ENCODE assay signal across 10 mouse cellular contexts in the genomic region with DNA sequence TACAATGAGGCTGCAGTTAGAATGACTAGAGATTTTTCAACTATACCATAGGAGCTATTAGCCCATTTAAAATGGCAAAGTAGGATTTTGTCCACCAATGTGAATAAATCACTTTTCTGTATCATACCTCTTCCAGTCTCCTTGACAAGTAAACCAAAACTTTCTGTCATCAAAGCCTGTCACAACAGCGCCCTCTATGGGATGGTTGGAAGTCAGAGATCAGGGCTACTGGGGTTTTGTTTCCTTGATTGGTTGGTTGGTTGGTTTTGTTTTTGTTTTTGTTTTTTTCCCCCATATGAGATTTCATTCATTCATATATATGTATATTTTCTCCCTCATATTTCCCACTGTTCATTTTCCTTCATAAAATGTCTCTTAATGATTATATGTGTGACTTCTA.
DNase-seq lines count a peak whose midpoint lies in the region; ATAC-seq and TF ChIP-seq lines count a peak whose summit lies in the region.
"Had no signal": no experiment of that assay in that cellular context is flagged by ENCODE, and none has a peak within 500 bp of the region (broad histone marks: within the 10 kb centered on the region; RNA-seq: fewer than 3 reads in every experiment).

No protein-coding gene starts in this region.

- H3K4me2 ChIP-seq in limb, embryonic 11.5 days (ENCODE audit: low read depth, severe bottlenecking): no peak overlapping the region
- H3K4me2 ChIP-seq in forebrain, postnatal 0 days (ENCODE audit: low read depth): no peak overlapping the region

- peak; percentile 10 for TF ChIP-seq RAD21 in MEL (IDR thresholded peaks at IDR 0.05; ENCODE audit: low read depth, low read length)

- H3K4me1 ChIP-seq in MEL (ENCODE audit: control insufficient read depth in 1 of 2, insufficient read depth in 2 of 2, low read length in 2 of 2): no peaks in the 10 kb centered on the region
- no peaks in the 10 kb centered on the region for H3K4me1 ChIP-seq in limb, embryonic 11.5 days (ENCODE audit: control insufficient read depth, insufficient read depth, low read length)
- no peaks in the 10 kb centered on the region for H3K4me1 ChIP-seq in forebrain, postnatal 0 days (ENCODE audit: insufficient read depth)
- H3K4me1 ChIP-seq: megakaryocyte, embryonic 14.5 days had no signal

- WGBS in limb, embryonic 11.5 days: 0% methylated on average over 1 of the region's 1 CpGs
- 6% methylated on average over 1 of the region's 1 CpGs for WGBS in forebrain, postnatal 0 days

- no peak for TF ChIP-seq EP300 in MEL (IDR thresholded peaks at IDR 0.05; ENCODE audit: low read depth in 1 of 2, low read length in 2 of 2)

- no peaks in the 10 kb centered on the region for H3K36me3 ChIP-seq in MEL (ENCODE audit: control insufficient read depth in 1 of 2, insufficient read depth in 2 of 2, low read length in 2 of 2)
- no peaks in the 10 kb centered on the region for H3K36me3 ChIP-seq in limb, embryonic 11.5 days (ENCODE audit: control insufficient read depth, insufficient read depth, low read length)
- H3K36me3 ChIP-seq in forebrain, postnatal 0 days (ENCODE audit: insufficient read depth): no peaks in the 10 kb centered on the region

- no peak overlapping the region for H3K4me3 ChIP-seq in left cerebral cortex, adult 2 months
- no peak overlapping the region for H3K4me3 ChIP-seq in MEL (ENCODE audit: control insufficient read depth in 1 of 2, insufficient read depth in 1 of 2, low read depth in 2 of 2, low read length in 2 of 2)
- no peak overlapping the region for H3K4me3 ChIP-seq in limb, embryonic 11.5 days (ENCODE audit: low read depth, low read length)
- no peak overlapping the region for H3K4me3 ChIP-seq in forebrain, postnatal 0 days (ENCODE audit: low read depth, low read length)
- H3K4me3 ChIP-seq: megakaryocyte, embryonic 14.5 days had no signal

- no peak for TF ChIP-seq POLR2A in MEL (IDR thresholded peaks at IDR 0.05; ENCODE audit: control insufficient read depth in 1 of 2, insufficient read depth in 1 of 2, low read depth in 1 of 2, low read length in 2 of 2, poor library complexity in 1 of 2)

- TF ChIP-seq CTCF in left cerebral cortex, adult 2 months (IDR thresholded peaks at IDR 0.05): peak; percentile 29
- TF ChIP-seq CTCF in MEL (IDR thresholded peaks at IDR 0.05 in 2 of 3, conservative IDR thresholded peaks at IDR 0.05 in 1 of 3; ENCODE audit: control insufficient read depth in 1 of 3, insufficient read depth in 1 of 3, low read depth in 2 of 3, low read length in 3 of 3, poor library complexity in 1 of 3, severe bottlenecking in 1 of 3): peak; percentile 4 to 33 (median 27); a peak in 2 of 6 replicates
- TF ChIP-seq CTCF in forebrain, postnatal 0 days (IDR thresholded peaks at IDR 0.05; ENCODE audit: low read depth): no peak

- intact Hi-C loops in left cerebral cortex, adult 2 months (cut with DNase I): no loop called here

- H3K79me2 ChIP-seq in MEL (ENCODE audit: control insufficient read depth, insufficient read depth, low read length, poor library complexity): no peaks in the 10 kb centered on the region

- no peaks in the 10 kb centered on the region for H3K9me3 ChIP-seq in MEL (replicated peaks; ENCODE audit: insufficient read depth, low read length)
- no peaks in the 10 kb centered on the region for H3K9me3 ChIP-seq in limb, embryonic 11.5 days (ENCODE audit: control insufficient read depth, low read length)
- no peaks in the 10 kb centered on the region for H3K9me3 ChIP-seq in forebrain, postnatal 0 days (ENCODE audit: low read length)
- H3K9me3 ChIP-seq: megakaryocyte, embryonic 14.5 days had no signal

- no peak overlapping the region for H3K27ac ChIP-seq in left cerebral cortex, adult 2 months
- no peak overlapping the region for H3K27ac ChIP-seq in MEL (ENCODE audit: control insufficient read depth, low read depth, low read length)
- H3K27ac ChIP-seq in limb, embryonic 11.5 days (replicated peaks; ENCODE audit: low read depth, low read length): no peak overlapping the region
- H3K27ac ChIP-seq in forebrain, postnatal 0 days (ENCODE audit: low read depth, low read length): no peak overlapping the region

- no peak for ATAC-seq in limb, embryonic 11.5 days (ENCODE audit: insufficient number of reproducible peaks, low FRiP score, low TSS enrichment, low read depth)
- ATAC-seq in forebrain, postnatal 0 days: no peak
- ATAC-seq in granulocyte monocyte progenitor cell, adult 5-6 weeks (replicated peaks; ENCODE audit: poor library complexity, severe bottlenecking): no peak

- no peaks in the 10 kb centered on the region for H3K27me3 ChIP-seq in MEL (ENCODE audit: control insufficient read depth in 1 of 2, insufficient read depth in 2 of 2, low read length in 2 of 2)
- no peaks in the 10 kb centered on the region for H3K27me3 ChIP-seq in limb, embryonic 11.5 days (ENCODE audit: control insufficient read depth, insufficient read depth, low read length)
- H3K27me3 ChIP-seq in forebrain, postnatal 0 days (ENCODE audit: insufficient read depth, low read length): no peaks in the 10 kb centered on the region
- H3K27me3 ChIP-seq: megakaryocyte, embryonic 14.5 days had no signal

- DNase-seq in adrenal gland, postnatal 10 days: peak; percentile 2
- DNase-seq in adrenal gland, postnatal 4 days (ENCODE audit: low spot score in 2 of 2): no peak
- no peak for DNase-seq in left cerebral cortex, adult 2 months (ENCODE audit: extremely low spot score in 1 of 2, low spot score in 2 of 2)
- no peak for DNase-seq in left cerebral cortex, adult 8-10 months (ENCODE audit: low spot score in 2 of 2)
- peak; percentile 28 for DNase-seq in MEL (ENCODE audit: low read depth, low spot score)
- peak; percentile 22 for DNase-seq in limb, embryonic 11.5 days (ENCODE audit: low spot score)
- no peak for DNase-seq in forebrain, postnatal 0 days
- DNase-seq: B cell, adult 2 months had no signal

- no peak overlapping the region for H3K9ac ChIP-seq in MEL (ENCODE audit: control insufficient read depth, low read depth, low read length, poor library complexity, severe bottlenecking)
- H3K9ac ChIP-seq in limb, embryonic 11.5 days (ENCODE audit: low read length): no peak overlapping the region
- no peak overlapping the region for H3K9ac ChIP-seq in forebrain, postnatal 0 days

TF ChIP-seq in MEL, 35 proteins besides CTCF, POLR2A, EP300 and RAD21:
- TF ChIP-seq SMC3 (IDR thresholded peaks at IDR 0.05; ENCODE audit: low read depth, low read length) (peak; percentile 23; the same call in 1 of the 2 replicates), USF2 (IDR thresholded peaks at IDR 0.05; ENCODE audit: borderline replicate concordance in 1 of 2, insufficient read depth in 1 of 2, low read depth in 1 of 2, low read length in 2 of 2) (no peak)

Comparison
In these comparisons a context has a peak if more than half of its experiments do, and no peak if none do; other contexts are left out.
1. DNase-seq: peak in adrenal gland, postnatal 10 days (single experiment), MEL (single experiment) and limb, embryonic 11.5 days (single experiment); none in adrenal gland, postnatal 4 days (0 of 2), left cerebral cortex, adult 2 months (0 of 2), left cerebral cortex, adult 8-10 months (0 of 2) and forebrain, postnatal 0 days (single experiment).